Mouse (Mus musculus): ENCODE measurements around the gene Hoxb4.

- no peak for TF ChIP-seq POLR2A (IDR thresholded peaks at IDR 0.05; ENCODE audit: insufficient read depth, low read depth, low read length)
- no peak for TF ChIP-seq CTCF (IDR thresholded peaks at IDR 0.05; ENCODE audit: insufficient read depth, low read depth, low read length)
Observed at GRCm38 (mm10) chr11:96369140-96369539, 51.1 kb downstream of the Hoxb4 start.

Data from olfactory bulb, adult 2 months (tissue).